Mouse (Mus musculus) adrenal gland, postnatal 4 days (tissue): Measurements from ENCODE around the gene Plch1. TPM values are rescaled to one million over a fixed set of nuclear protein-coding genes. Genes with fewer than 3 reads are reported as not detected.

Source experiments
- DNase-seq, 2 experiments: peaks; one replicate each; pipeline ENCODE4 v3.0.0; 2021 to 2022; ENCODE audit warnings: low spot score in 2 of 2, mixed read lengths in 2 of 2
- total RNA-seq, 2 experiments: library from RNA; stranded (reverse); gene quantifications; 2 replicates each; pipeline ENCODE4 v1.2.3; 2021

The Plch1 gene
- total RNA-seq, 2 experiments from 2014 or later, result 0.87 to 4.9 TPM

- DNase-seq, result no peak
Observed at GRCm38 (mm10) chr3:63862716-63863115, 36.6 kb downstream of the Plch1 start.

- DNase-seq, result no peak
Observed at GRCm38 (mm10) chr3:63852828-63853227, 46.4 kb downstream of the Plch1 start.

- DNase-seq, result no peak
Observed at GRCm38 (mm10) chr3:63851125-63851698, 48.1 kb downstream of the Plch1 start.

GRCm38 (mm10) chr3:63849765-63850346 lies 49.4 kb downstream of the Plch1 start:
- no peak for DNase-seq

- no peak for DNase-seq
Observed at GRCm38 (mm10) chr3:63844141-63844540, 55.1 kb downstream of the Plch1 start.

GRCm38 (mm10) chr3:63842436-63842835 lies 56.8 kb downstream of the Plch1 start:
- no peak for DNase-seq

GRCm38 (mm10) chr3:63837750-63838149 lies 61.5 kb downstream of the Plch1 start:
- DNase-seq, result no peak

- no peak for DNase-seq
Observed at GRCm38 (mm10) chr3:63836937-63837632, 62.2 kb downstream of the Plch1 start.

GRCm38 (mm10) chr3:63835816-63836215 lies 63.5 kb downstream of the Plch1 start:
- no peak for DNase-seq

- no peak for DNase-seq
Observed at GRCm38 (mm10) chr3:63823874-63824400, 75.3 kb downstream of the Plch1 start.

- DNase-seq, result no peak
Observed at GRCm38 (mm10) chr3:63822631-63823030, 76.6 kb downstream of the Plch1 start.

GRCm38 (mm10) chr3:63815131-63815530 lies 84.1 kb downstream of the Plch1 start:
- DNase-seq, result no peak

GRCm38 (mm10) chr3:63814203-63814602 lies 85.1 kb downstream of the Plch1 start:
- no peak for DNase-seq

GRCm38 (mm10) chr3:63806906-63807305 lies 92.4 kb downstream of the Plch1 start:
- DNase-seq, result no peak

- DNase-seq, result no peak
Observed at GRCm38 (mm10) chr3:63805496-63805895, 93.8 kb downstream of the Plch1 start.

GRCm38 (mm10) chr3:63800685-63801084 lies 98.6 kb downstream of the Plch1 start:
- no peak for DNase-seq

GRCm38 (mm10) chr3:63786805-63787365 lies 112.4 kb downstream of the Plch1 start:
- no peak for DNase-seq

GRCm38 (mm10) chr3:63772617-63773305 lies 126.5 kb downstream of the Plch1 start:
- no peak for DNase-seq

- no peak for DNase-seq
Observed at GRCm38 (mm10) chr3:63760821-63761220, 138.5 kb downstream of the Plch1 start.

GRCm38 (mm10) chr3:63740073-63740472 lies 159.2 kb downstream of the Plch1 start:
- DNase-seq, result no peak

GRCm38 (mm10) chr3:63728325-63728724 lies 170.9 kb downstream of the Plch1 start:
- no peak for DNase-seq
